Mouse (Mus musculus) small intestine, adult 2 months (tissue): ENCODE data around the gene Plxdc1.

Source experiments
- CTCF ChIP-seq: fragments of 200-500 bp; IDR thresholded peaks from 2 replicates; pipeline ENCODE4 v1.5.1; 2012; ENCODE audit warnings: low read depth, mild to moderate bottlenecking, control low read depth, inconsistent platforms, low read length, moderate library complexity, mixed read lengths; ENCODE audit not compliant: insufficient replicate concordance, insufficient read length; ENCODE audit errors: extremely low read depth
- POLR2A ChIP-seq: fragments of 200-500 bp; IDR thresholded peaks from 2 replicates; pipeline ENCODE4 v1.6.1; 2012; ENCODE audit warnings: low read depth, mild to moderate bottlenecking, control low read depth, inconsistent platforms, low read length, moderate library complexity

DNA sequence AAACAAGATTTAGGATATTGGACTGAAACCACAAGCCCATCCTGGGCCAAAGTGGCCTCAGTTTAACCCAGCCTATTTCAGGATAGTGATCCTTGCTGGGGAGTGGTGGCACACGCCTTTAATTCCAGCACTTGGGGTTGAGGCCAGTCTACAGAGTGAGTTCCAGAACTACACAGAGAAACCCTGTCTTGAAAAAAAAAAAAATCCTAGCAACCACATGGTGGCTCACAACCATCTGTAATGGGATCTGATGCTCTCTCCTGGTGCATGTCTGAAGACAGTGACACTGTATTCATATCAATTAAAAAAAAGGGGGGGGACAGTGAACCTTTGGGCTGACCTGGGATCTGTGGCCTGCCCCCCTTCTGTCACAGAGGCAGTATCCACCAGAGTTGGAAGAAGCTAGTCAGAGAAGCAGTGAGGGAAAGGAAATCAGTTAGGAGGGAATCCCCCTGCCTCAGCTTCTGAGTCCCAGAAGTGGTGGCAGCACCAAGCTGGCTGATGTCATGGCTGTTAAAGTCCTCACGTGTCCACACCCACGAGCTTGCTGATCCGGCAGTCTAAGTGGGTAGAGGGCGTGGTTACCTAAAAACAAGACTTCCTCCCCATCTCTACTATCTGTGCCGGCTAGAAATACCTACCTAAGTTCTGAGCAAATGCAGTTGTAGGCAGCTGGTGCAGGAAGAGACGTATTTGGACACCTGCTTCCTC is 12.8 kb upstream of the Plxdc1 start:
- TF ChIP-seq POLR2A (no peak), CTCF (no peak)
